Mouse (Mus musculus) cerebellum, adult 2 months (tissue): ENCODE data around the gene Ccnt1. TPM values are rescaled to one million over a fixed set of nuclear protein-coding genes. Genes with fewer than 3 reads are reported as not detected.

Source experiments
- DNase-seq, 2 experiments: peaks; one replicate each; pipeline ENCODE4 v3.0.0; 2021
- H3K27ac ChIP-seq: fragments of 200-500 bp; 2 replicates; pipeline ENCODE4 v1.5.1; 2012; ENCODE audit warnings: low read length, control low read depth, inconsistent platforms; ENCODE audit not compliant: insufficient read depth
- H3K27me3 ChIP-seq: fragments of 200-500 bp; 2 replicates; pipeline ENCODE4 v1.6.1; 2012; ENCODE audit warnings: inconsistent platforms, mild to moderate bottlenecking, low read length, moderate library complexity; ENCODE audit not compliant: control insufficient read depth, insufficient read depth
- H3K4me1 ChIP-seq: fragments of 200-500 bp; 2 replicates; pipeline ENCODE4 v1.6.1; 2011; ENCODE audit warnings: low read length; ENCODE audit not compliant: control insufficient read depth, insufficient read depth
- H3K4me3 ChIP-seq: fragments of 200-500 bp; replicated peaks from 2 replicates; pipeline ENCODE3; 2011; ENCODE audit warnings: mild to moderate bottlenecking, low read depth, low read length, control low read depth; ENCODE audit not compliant: insufficient read depth
- CTCF ChIP-seq: fragments of 200-500 bp; IDR thresholded peaks from 2 replicates; pipeline ENCODE4 v1.5.1; 2011; ENCODE audit warnings: low read depth, mild to moderate bottlenecking, control low read depth, low read length, moderate library complexity, borderline replicate concordance; ENCODE audit not compliant: insufficient read depth
- POLR2A ChIP-seq: fragments of 200-500 bp; IDR thresholded peaks from 2 replicates; pipeline ENCODE4 v1.6.1; 2011; ENCODE audit warnings: low read length, control low read depth, borderline replicate concordance; ENCODE audit not compliant: insufficient read depth
- WGBS: fragments of 180-500 bp; shearing (Covaris S2); methylation state at CpG from one replicate; pipeline ENCODE4 v1.1.7; 2018; 5-methylcytosine and 5-hydroxymethylcytosine counted together
- polyA plus RNA-seq: library from polyadenylated mRNA; depleted of rRNA; stranded (reverse); fragments of >200 nt; gene quantifications from 2 replicates; pipeline ENCODE4 v1.2.3, GENCODE M21; 2012

The Ccnt1 gene
- polyA plus RNA-seq, 1 experiment: 24.2 TPM

DNA sequence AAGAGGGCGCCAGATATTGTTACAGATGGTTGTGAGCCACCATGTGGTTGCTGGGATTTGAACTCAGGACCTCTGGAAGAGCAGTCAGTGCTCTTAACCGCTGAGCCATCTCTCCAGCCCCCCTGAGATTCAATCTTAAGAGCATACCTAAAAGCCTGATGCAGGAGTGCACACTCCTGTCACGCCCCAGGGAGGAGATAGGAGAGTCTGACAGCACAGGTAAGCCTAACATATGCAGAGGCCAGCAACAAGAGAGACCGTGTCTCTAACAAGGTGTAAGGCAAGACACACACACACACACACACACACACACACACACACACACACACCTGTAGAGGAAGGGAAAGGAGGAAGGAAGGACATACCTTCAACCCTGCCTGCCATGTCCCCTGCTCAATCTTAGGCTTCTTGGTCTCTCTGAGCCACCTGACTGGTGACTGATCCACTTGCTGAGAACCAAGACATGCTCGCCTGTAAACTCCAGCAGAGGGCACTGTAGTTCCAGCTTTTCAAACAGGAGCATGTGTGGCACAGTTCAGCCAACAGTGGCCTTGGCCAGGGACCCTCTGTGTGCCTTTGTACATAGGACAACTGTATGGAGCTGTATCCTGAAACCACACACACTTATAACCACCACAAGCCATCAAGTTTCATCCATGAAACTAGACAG, 9.2 kb upstream of the Ccnt1 start:
- no peak overlapping the region for H3K27ac ChIP-seq
- H3K27me3 ChIP-seq: no peaks in the 10 kb centered on the region
- no peak for TF ChIP-seq POLR2A
- TF ChIP-seq CTCF: peak; percentile 96
- 44% methylated on average over 5 of the region's 5 CpGs for WGBS
- no peaks in the 10 kb centered on the region for H3K4me1 ChIP-seq
- peak; percentile 74 to 78 for DNase-seq
- H3K4me3 ChIP-seq: no peak overlapping the region

DNA sequence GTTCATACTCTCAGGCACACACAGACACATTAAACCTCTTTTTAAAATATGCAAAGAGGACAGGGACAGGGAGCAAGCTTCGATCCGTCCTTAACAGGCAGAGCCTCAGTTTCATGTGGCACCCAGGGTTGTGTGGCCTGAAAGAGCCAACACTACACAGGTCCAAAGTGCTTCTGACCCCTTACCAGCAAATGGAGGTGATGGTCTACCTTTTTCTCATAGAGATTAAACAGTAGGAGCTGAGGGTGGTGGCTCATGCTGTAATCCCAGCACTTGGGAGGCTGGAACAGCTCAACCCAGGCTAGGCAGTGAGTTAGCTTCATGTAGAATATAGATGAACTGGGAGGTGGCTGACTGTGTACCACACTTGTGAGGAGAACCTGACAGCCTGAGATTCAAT, 8.6 kb upstream of the Ccnt1 start:
- DNase-seq: no peak
- Histone ChIP-seq H3K4me1 (no peaks in the 10 kb centered on the region), H3K27me3 (no peaks in the 10 kb centered on the region), H3K27ac (no peak overlapping the region), H3K4me3 (no peak overlapping the region)
- TF ChIP-seq POLR2A: no peak
- TF ChIP-seq CTCF: no peak
- 55% methylated on average over 2 of the region's 2 CpGs for WGBS

DNA sequence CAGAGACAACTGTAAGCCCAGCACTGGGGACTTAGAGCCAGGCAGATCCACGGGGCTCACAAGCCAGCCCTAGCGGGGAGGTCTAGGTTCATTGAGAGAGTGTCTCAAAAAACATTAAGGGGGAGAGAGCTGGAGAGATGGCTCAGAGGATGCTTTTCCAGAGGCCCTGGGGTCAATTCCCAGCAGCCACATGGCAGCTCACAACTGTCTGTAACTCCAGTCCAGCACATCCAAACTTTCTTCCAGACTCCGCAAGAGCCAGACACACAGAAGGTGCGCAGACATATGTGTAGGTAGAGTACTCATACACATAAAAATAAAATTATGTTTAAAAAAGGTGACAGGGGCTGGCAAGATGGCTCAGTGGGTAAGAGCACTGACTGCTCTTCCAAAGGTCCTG, 2.6 kb upstream of the Ccnt1 start:
- no peak overlapping the region for H3K27ac ChIP-seq
- TF ChIP-seq POLR2A: no peak
- no peak for TF ChIP-seq CTCF
- H3K27me3 ChIP-seq: no peaks in the 10 kb centered on the region
- H3K4me1 ChIP-seq: peaks cover 3% of the 10 kb centered on the region; the same call in 1 of the 2 replicates
- no peak overlapping the region for H3K4me3 ChIP-seq
- 70% methylated on average over 4 of the region's 4 CpGs for WGBS
- no peak for DNase-seq

DNA sequence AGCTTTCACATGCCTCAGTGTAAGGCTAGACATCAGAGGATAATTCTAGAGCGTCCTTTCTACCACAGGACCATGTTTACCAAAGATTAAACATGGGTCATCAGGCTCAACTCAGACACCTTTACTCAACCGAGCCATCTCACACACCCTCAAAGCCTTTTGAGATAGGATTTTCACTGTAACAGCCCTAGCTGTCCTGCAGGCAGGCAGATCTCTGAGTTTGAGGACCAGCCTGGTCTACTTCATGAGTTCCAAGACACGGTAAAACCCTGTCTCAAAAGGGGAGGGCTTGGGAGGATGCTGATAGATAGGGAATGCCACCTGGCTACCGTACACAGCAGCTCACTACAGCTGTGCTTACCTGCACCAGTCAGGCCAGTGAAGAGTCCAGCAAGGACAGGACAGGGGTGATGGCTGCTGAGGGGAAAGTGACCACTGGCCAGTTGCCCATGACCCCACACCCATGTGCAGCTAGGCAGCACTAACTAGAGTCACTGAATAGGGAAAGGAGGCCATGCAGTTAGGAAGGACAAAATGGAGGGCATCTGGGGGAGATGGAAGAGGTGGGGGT, 843 bp downstream of the Ccnt1 start:
- H3K4me3 ChIP-seq: no peak overlapping the region
- H3K27ac ChIP-seq: no peak overlapping the region
- DNase-seq: no peak
- TF ChIP-seq POLR2A (no peak), CTCF (no peak)
- H3K4me1 ChIP-seq: peaks cover 5% of the 10 kb centered on the region; the same call in 1 of the 2 replicates
- 82% methylated on average over 4 of the region's 4 CpGs for WGBS
- H3K27me3 ChIP-seq: no peaks in the 10 kb centered on the region

DNA sequence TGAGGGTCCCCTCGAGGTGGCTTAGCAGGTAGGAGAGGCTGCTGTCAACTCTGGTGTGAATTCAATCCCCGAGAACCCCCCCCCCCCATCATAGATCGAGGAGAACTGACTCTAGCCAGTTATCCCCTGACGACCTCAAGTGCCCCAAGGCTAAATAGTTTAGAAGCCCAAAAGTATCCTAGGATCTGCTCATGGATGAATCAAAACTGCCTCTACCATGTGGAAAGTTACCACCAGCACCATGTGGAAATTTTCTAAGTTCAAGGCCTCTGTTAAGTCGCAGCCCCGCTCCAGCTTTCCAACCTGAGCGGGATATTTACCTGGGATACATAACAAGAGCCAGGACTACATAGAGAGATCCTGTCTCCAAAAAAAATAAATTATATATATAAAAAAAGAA, 1.5 kb downstream of the Ccnt1 start:
- no peaks in the 10 kb centered on the region for H3K27me3 ChIP-seq
- H3K27ac ChIP-seq: no peak overlapping the region
- H3K4me1 ChIP-seq: peaks cover 5% of the 10 kb centered on the region; the same call in 1 of the 2 replicates
- no peak overlapping the region for H3K4me3 ChIP-seq
- no peak for DNase-seq
- TF ChIP-seq POLR2A (no peak), CTCF (no peak)
- 64% methylated on average over 7 of the region's 7 CpGs for WGBS

DNA sequence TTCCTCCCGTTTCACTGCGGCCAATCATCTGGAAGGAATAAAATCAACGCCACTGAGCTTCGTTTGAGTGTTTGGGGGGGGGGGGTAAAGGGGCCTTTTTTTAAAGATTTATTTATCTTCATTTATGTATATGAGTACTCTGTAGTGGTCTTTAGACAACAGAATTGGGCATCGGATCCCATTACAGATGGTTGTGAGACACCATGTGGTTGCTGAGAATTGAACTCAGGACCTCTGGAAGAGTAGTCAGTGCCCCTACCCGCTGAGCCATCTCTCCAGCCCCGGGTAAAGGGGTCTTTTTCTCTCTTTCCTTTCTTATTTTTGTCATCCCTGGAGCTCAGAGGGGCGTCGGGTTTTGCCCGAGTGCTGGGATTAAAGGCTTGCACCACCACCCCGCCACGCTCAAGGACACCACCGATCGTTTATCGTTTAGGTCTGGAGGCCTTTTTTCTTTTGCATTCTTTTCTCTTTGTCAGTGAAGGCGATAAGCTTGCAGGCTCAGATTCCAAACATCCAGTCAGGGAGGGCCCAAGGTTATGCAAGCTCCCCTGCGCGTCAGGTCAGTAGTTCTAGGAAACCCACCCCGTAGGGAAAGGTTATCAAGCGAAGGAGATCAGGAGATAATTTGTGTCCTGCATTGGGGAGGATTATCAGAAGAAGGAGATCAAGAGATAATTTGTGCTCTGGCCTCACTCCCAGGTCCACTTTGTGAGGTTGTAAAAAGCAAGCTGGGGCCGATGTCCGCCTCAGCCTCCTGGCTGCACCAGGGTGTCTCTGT, 2.3 kb downstream of the Ccnt1 start:
- TF ChIP-seq POLR2A (no peak), CTCF (no peak)
- WGBS: 6% methylated on average over 22 of the region's 22 CpGs
- Histone ChIP-seq H3K27me3 (no peaks in the 10 kb centered on the region), H3K27ac (peak overlapping the region; percentile 79), H3K4me1 (peaks cover 5% of the 10 kb centered on the region; the same call in 1 of the 2 replicates), H3K4me3 (peak overlapping the region; percentile 94)
- DNase-seq: peak; percentile 33 to 34

DNA sequence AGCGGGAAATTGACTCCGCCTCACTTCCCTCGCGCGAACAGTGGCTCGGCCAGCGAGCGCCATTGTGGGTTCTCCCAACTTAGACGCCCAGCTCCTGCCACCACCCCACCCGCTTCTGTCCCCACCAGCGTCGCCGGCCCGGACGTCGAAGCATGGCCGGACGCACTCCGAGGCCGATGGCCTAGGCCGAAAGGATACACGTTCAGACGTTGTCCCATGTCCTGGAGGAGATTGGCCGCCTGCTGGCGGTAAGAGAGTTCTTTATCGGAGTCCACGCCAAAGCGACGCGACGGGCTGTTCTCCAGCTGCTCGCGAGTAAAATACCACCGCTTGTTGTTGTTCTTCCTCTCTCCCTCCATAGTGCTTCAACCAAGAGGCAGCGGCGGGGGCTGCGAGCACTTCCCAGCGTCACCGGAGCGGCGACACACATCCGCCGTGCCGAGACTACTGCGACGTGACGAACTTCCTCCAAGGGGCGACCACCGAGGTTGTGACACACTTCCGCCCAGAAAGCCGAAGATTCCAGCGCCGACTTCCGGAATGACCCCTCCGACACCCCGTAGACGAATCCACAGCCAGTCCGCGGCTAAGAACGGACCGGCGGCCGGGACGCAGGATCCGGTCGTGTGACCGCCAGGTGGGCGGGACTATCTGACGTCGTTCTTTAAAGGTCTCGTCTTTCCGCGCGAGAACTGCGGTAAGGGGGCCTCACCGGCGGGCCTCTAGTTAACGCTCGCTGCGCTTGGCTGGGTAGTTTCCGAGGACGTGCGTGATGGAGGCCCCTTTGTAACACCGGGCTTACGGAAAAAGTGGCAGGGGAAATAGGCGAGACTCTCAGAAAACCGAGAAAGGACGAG, 3.2 kb downstream of the Ccnt1 start:
- TF ChIP-seq POLR2A: peak; percentile 93
- peak; percentile 20; the same call in 1 of the 2 replicates for TF ChIP-seq CTCF

More for the DNA sequence above, 3.2 kb downstream of the Ccnt1 start:
- Histone ChIP-seq H3K4me1 (peaks cover 5% of the 10 kb centered on the region; the same call in 1 of the 2 replicates), H3K27ac (peak overlapping the region; percentile 92), H3K27me3 (no peaks in the 10 kb centered on the region), H3K4me3 (peak overlapping the region; percentile 94)
- peak; percentile 100 for DNase-seq
- under 1% methylated on average over 88 of the region's 88 CpGs for WGBS
